Mouse (Mus musculus) forebrain, embryonic 15.5 days (tissue): Measurements from ENCODE around the gene Metap1d. TPM values are rescaled to one million over a fixed set of nuclear protein-coding genes. Genes with fewer than 3 reads are reported as not detected.

Source experiments
- ATAC-seq: fragments of 200-750 bp; cut with Nextera tagmentation; replicated peaks from 2 replicates; pipeline ENCODE4 v1.8.0; 2017; ENCODE audit warnings: mild to moderate bottlenecking, moderate TSS enrichment, moderate library complexity
- H3K27ac ChIP-seq: fragments of 300-500 bp; sonication (generic); replicated peaks from 2 replicates; pipeline ENCODE4 v1.5.1; 2015; ENCODE audit warnings: mild to moderate bottlenecking, inconsistent platforms
- H3K27me3 ChIP-seq: fragments of 300-500 bp; sonication (generic); 2 replicates; pipeline ENCODE4 v1.6.1; 2015; ENCODE audit warnings: inconsistent platforms
- H3K36me3 ChIP-seq: fragments of 300-500 bp; sonication (generic); 2 replicates; pipeline ENCODE4 v1.6.1; 2015; ENCODE audit warnings: mild to moderate bottlenecking, inconsistent platforms
- H3K4me1 ChIP-seq: fragments of 300-500 bp; sonication (generic); 2 replicates; pipeline ENCODE4 v1.6.1; 2015; ENCODE audit warnings: inconsistent platforms
- H3K4me2 ChIP-seq: fragments of 300-500 bp; sonication (generic); replicated peaks from 2 replicates; pipeline ENCODE4 v1.6.1; 2015; ENCODE audit warnings: mild to moderate bottlenecking, inconsistent platforms
- H3K4me3 ChIP-seq: fragments of 300-500 bp; sonication (generic); 2 replicates; pipeline ENCODE4 v1.5.1; 2015; ENCODE audit warnings: mild to moderate bottlenecking, inconsistent platforms
- H3K9ac ChIP-seq: fragments of 300-500 bp; sonication (generic); replicated peaks from 2 replicates; pipeline ENCODE4 v1.6.1; 2015; ENCODE audit warnings: mild to moderate bottlenecking, inconsistent platforms
- H3K9me3 ChIP-seq: fragments of 300-500 bp; sonication (generic); 2 replicates; pipeline ENCODE4 v1.6.1; 2016; ENCODE audit warnings: inconsistent platforms
- WGBS: fragments of 180-500 bp; shearing (Covaris S2); methylation state at CpG from one replicate; pipeline ENCODE4 v1.1.7; 2015; ENCODE audit warnings: mixed read lengths; 5-methylcytosine and 5-hydroxymethylcytosine counted together
- polyA plus RNA-seq: library from polyadenylated mRNA; unstranded; fragments of >200 nt; fragmentation: Nextera tagmentation; extraction: Ambion mirVana; gene quantifications from 2 replicates; pipeline ENCODE4 v1.2.1, GENCODE M21; 2015

Metap1d gene
- polyA plus RNA-seq, 1 experiment from 2014 or later = 40.6 TPM

DNA sequence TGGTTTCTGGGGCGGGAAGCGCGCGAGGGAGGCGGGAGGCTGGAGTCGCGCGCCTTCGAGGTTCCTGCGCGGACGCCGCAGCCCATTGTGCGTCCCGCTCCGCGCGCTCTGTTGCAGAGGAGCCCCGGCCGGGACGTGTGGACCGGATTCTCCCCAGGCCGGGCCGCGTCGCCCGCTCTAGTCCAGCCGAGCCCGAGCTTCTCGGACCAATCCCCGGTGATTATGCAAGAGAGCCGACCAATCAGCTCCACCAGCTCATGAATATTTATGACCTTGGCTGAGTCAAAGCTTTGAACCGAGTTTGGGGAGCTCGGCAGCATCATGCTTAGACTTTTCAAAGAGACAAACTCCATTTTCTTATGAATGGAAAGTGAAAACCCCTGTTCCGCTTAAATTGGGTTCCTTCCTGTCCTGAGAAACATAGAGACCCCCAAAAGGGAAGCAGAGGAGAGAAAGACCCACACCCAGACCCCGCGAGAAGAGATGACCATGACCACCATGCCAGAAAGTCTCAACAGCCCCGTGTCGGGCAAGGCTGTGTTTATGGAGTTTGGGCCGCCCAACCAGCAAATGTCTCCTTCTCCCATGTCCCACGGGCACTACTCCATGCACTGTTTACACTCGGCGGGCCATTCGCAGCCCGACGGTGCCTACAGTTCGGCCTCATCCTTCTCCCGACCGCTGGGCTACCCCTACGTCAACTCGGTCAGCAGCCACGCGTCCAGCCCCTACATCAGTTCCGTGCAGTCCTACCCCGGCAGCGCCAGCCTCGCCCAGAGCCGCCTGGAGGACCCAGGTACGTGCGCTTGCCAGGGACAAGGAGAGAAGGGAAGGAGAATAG lies 76.7 kb downstream of the Metap1d start:
- peak overlapping the region; percentile 69 for H3K9ac ChIP-seq
- under 1% methylated on average over 60 of the region's 60 CpGs for WGBS
- H3K4me2 ChIP-seq = peak overlapping the region; percentile 81
- H3K36me3 ChIP-seq = no peaks in the 10 kb centered on the region
- H3K27me3 ChIP-seq = peaks cover 78% of the 10 kb centered on the region
- peak overlapping the region; percentile 55 for H3K4me3 ChIP-seq
- H3K27ac ChIP-seq = peak overlapping the region; percentile 96
- peak; percentile 87 for ATAC-seq
- H3K4me1 ChIP-seq = peaks cover 31% of the 10 kb centered on the region
- H3K9me3 ChIP-seq = no peaks in the 10 kb centered on the region

DNA sequence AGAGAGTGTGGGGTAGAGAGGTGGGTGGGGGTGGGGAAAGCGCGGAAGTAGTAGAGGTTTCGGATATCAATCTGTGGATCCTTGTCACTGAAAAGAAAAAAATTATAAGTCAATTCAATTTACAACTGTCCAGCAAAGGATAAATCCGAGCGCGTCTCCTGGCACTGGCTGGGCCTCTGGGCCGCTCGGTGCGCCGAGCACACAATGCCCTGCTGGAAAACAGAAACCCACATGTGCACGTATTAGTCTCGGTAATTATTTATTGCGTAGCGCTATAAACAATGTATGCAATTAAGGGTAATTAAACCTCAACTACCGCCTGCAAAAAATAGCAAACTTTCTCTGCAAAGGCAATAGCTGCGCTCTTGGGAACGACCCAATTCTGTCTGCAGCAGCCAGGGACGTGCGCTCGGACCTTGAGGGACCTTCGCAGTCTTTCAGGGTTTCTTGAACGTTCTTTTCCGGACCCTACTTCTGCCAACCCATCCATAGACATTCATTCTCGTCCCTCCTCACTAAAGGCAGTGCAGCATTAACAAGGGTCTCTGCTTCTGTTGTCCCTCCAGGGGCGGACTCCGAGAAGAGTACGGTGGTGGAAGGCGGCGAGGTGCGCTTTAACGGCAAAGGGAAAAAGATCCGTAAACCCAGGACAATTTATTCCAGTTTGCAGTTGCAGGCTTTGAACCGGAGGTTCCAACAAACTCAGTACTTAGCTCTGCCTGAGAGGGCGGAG lies 77.5 kb downstream of the Metap1d start:
- Histone ChIP-seq H3K4me3 (peak overlapping the region; percentile 55), H3K9ac (peak overlapping the region; percentile 69), H3K4me2 (peak overlapping the region; percentile 81), H3K27me3 (peaks cover 75% of the 10 kb centered on the region), H3K36me3 (no peaks in the 10 kb centered on the region), H3K9me3 (no peaks in the 10 kb centered on the region), H3K27ac (peak overlapping the region; percentile 96), H3K4me1 (peaks cover 27% of the 10 kb centered on the region)
- no peak for ATAC-seq
- under 1% methylated on average over 34 of the region's 34 CpGs for WGBS

- no peak for ATAC-seq
- H3K36me3 ChIP-seq = no peaks in the 10 kb centered on the region
- H3K27ac ChIP-seq = peak overlapping the region; percentile 96
- H3K4me1 ChIP-seq = peaks cover 27% of the 10 kb centered on the region
- H3K9me3 ChIP-seq = no peaks in the 10 kb centered on the region
- peak overlapping the region; percentile 55 for H3K4me3 ChIP-seq
- peak overlapping the region; percentile 69 for H3K9ac ChIP-seq
- 4% methylated on average over 12 of the region's 12 CpGs for WGBS
- H3K4me2 ChIP-seq = peak overlapping the region; percentile 81
- peaks cover 69% of the 10 kb centered on the region for H3K27me3 ChIP-seq
Measured at GRCm38 (mm10) chr2:71531124-71531590, 78.1 kb downstream of the Metap1d start.

GRCm38 (mm10) chr2:71531990-71532970 lies 79.2 kb downstream of the Metap1d start:
- peaks cover 65% of the 10 kb centered on the region for H3K27me3 ChIP-seq
- peaks cover 25% of the 10 kb centered on the region for H3K4me1 ChIP-seq
- whole genome bisulfite sequencing = 4% methylated on average over 43 of the region's 43 CpGs
- H3K4me2 ChIP-seq = peak overlapping the region; percentile 81
- H3K9ac ChIP-seq = peak overlapping the region; percentile 69
- peak overlapping the region; percentile 96 for H3K27ac ChIP-seq
- H3K36me3 ChIP-seq = no peaks in the 10 kb centered on the region
- H3K9me3 ChIP-seq = no peaks in the 10 kb centered on the region
- peak overlapping the region; percentile 55 for H3K4me3 ChIP-seq
- ATAC-seq = no peak

- H3K27me3 ChIP-seq = peaks cover 63% of the 10 kb centered on the region
- H3K4me1 ChIP-seq = peaks cover 22% of the 10 kb centered on the region
- H3K9ac ChIP-seq = peak overlapping the region; percentile 69
- H3K36me3 ChIP-seq = no peaks in the 10 kb centered on the region
- H3K9me3 ChIP-seq = no peaks in the 10 kb centered on the region
- H3K4me2 ChIP-seq = peak overlapping the region; percentile 81
- H3K4me3 ChIP-seq = peak overlapping the region; percentile 55
- H3K27ac ChIP-seq = peak overlapping the region; percentile 96
- no peak for ATAC-seq
- WGBS = 11% methylated on average over 5 of the region's 5 CpGs
Measured at GRCm38 (mm10) chr2:71533094-71533493, 80.0 kb downstream of the Metap1d start.

DNA sequence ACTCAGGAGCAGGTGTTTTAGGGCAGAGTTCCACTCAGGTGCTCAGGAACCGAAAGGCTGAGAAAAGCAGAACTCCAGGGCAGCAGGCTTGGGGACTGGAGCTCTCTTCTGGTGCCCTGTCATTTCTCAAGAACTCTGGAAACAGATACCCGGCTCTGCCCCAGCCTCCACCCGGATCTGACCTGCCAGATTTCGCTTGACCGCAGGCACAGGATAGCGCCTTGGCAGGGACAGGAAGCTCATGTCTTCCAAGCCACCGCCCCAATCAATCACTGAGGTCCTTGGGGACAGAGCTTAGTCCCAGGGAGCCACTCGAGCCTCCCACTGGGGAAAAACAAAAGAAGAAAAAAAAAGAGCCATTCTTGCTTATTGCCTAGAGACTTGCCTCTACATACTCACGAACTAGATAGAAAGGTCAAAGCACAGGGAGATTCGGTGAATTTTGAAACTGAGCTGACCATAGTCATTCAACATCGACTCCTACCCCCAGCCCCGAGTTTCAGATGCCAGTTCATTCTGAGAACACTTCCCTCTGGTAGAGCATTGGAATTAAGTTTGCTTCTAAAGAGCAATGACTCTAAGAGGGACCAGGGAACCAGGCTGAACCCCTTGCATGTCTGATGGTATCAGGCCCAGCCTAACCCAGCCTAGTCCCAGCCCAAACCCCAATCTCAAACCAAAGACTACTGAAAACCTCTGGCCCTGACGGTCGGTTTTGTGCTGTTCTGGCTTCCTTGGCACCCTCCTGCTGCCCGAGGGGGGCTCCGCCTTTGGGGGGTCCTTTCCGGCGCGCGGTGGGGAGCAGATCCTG lies 81.4 kb downstream of the Metap1d start:
- Histone ChIP-seq H3K27me3 (peaks cover 60% of the 10 kb centered on the region), H3K27ac (peak overlapping the region; percentile 96)
- WGBS = 1% methylated on average over 20 of the region's 20 CpGs

DNA sequence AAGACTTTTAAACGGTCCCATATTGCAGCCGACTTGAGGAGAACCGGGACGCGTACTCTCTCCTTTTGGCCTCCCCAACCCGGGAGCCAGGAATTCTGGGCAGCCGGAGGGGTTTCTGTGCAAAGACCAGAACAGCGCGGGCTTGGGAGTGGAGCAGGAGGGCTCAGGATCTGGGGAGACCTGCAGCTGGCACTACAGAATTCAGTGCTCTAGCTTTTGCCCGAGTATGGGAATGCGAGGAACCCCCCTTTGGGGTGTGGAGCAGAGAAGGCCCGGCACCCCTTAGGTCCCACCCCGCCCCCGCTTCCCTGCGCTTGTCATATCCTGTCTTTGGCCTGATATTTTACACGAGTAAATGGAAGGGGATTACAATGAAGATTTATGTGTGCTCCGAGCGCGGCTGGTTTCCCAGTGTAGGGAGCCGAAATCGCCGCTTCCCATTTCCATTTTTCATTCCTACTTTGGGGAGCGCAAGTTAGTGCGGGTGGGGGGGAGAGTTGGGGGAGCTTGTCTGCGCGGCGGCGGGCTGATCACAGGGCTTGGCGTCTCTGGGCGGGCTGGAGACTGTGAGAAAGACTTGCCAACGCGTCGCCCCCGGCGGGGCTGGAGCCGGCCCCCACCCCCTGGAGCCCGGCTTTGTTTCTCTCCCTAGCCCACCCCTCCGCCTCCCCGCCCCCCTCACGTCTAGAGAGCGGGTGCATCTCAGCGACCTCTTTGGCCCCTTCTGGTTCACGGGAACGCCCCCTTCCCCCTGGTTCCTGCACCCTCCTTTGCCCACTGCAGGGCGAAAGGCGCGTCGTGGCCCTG lies 87.7 kb downstream of the Metap1d start:
- H3K27ac ChIP-seq = peak overlapping the region; percentile 93
- peaks cover 31% of the 10 kb centered on the region for H3K4me1 ChIP-seq
- H3K9me3 ChIP-seq = no peaks in the 10 kb centered on the region
- H3K36me3 ChIP-seq = no peaks in the 10 kb centered on the region
- H3K4me2 ChIP-seq = peak overlapping the region; percentile 92
- peak overlapping the region; percentile 57 for H3K4me3 ChIP-seq
- H3K9ac ChIP-seq = peak overlapping the region; percentile 43
- 1% methylated on average over 48 of the region's 48 CpGs for WGBS
- ATAC-seq = peak; percentile 30
- peaks cover 26% of the 10 kb centered on the region; the same call in 1 of the 2 replicates for H3K27me3 ChIP-seq

More for the DNA sequence above, 81.4 kb downstream of the Metap1d start:
- no peaks in the 10 kb centered on the region for H3K9me3 ChIP-seq
- ATAC-seq = no peak
- peak overlapping the region; percentile 50 for H3K9ac ChIP-seq
- H3K36me3 ChIP-seq = no peaks in the 10 kb centered on the region
- peaks cover 8% of the 10 kb centered on the region for H3K4me1 ChIP-seq
- peak overlapping the region; percentile 81 for H3K4me2 ChIP-seq
- peak overlapping the region; percentile 55 for H3K4me3 ChIP-seq

GRCm38 (mm10) chr2:71541418-71542226 lies 88.5 kb downstream of the Metap1d start:
- WGBS = 4% methylated on average over 35 of the region's 37 CpGs
- peak overlapping the region; percentile 43 for H3K9ac ChIP-seq
- H3K4me1 ChIP-seq = peaks cover 39% of the 10 kb centered on the region
- H3K9me3 ChIP-seq = no peaks in the 10 kb centered on the region
- ATAC-seq = no peak; the same call in 1 of the 2 replicates
- peaks cover 24% of the 10 kb centered on the region; the same call in 1 of the 2 replicates for H3K27me3 ChIP-seq
- H3K4me2 ChIP-seq = peak overlapping the region; percentile 92
- H3K36me3 ChIP-seq = no peaks in the 10 kb centered on the region
- peak overlapping the region; percentile 57 for H3K4me3 ChIP-seq
- H3K27ac ChIP-seq = peak overlapping the region; percentile 93

DNA sequence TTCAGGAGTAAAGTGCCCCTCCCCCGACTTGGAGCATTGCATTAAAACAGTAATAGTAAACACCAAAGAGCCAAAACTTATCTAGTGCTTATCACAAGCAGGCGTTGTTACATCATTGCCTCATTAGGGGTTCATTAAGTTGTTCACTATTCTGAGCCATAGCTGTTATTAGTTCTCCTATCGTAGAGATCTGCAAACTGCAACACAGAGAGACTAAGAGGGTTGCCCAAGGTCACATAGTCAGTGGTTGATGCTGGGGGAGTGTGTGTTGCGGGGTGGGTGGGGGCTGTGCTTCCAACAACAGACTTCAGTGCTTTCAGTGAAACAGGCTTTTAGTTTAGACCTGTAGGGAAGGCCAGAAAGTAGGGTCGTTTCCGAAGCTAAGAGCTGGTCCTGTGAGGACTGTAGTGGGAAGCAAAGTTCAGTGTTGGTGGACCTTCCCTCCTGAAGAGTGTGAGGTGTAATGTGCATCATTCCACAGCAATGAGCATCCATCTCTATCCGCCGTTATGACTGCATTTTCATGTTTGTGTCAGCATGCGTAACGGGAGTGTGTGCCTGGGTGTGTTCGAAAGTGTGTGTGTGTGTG lies 89.2 kb downstream of the Metap1d start:
- Histone ChIP-seq H3K4me3 (peak overlapping the region; percentile 57), H3K27me3 (peaks cover 19% of the 10 kb centered on the region; the same call in 1 of the 2 replicates), H3K9ac (peak overlapping the region; percentile 43), H3K9me3 (no peaks in the 10 kb centered on the region), H3K36me3 (no peaks in the 10 kb centered on the region), H3K4me2 (peak overlapping the region; percentile 92), H3K27ac (peak overlapping the region; percentile 93), H3K4me1 (peaks cover 46% of the 10 kb centered on the region)
- WGBS = 7% methylated on average over 11 of the region's 11 CpGs
- ATAC-seq = no peak
